Mouse (Mus musculus) spleen, adult 2 months (tissue): ENCODE measurements around the gene Vps26c. TPM values are rescaled to one million over a fixed set of nuclear protein-coding genes. Genes with fewer than 3 reads are reported as not detected.

Experiments used
- DNase-seq, 2 experiments: peaks; one replicate each; pipeline versions ENCODE4 v3.0.0 to v3.0.0-alpha.2; 2012 to 2021; ENCODE audit warnings: low spot score in 2 of 2, low read depth in 1 of 2
- H3K27ac ChIP-seq: fragments of 200-500 bp; 2 replicates; pipeline ENCODE4 v1.5.1; 2012; ENCODE audit warnings: low read length, inconsistent platforms; ENCODE audit not compliant: insufficient read depth
- H3K27me3 ChIP-seq: fragments of 200-500 bp; 2 replicates; pipeline ENCODE4 v1.6.1; 2012; ENCODE audit warnings: mild to moderate bottlenecking, moderate library complexity, low read length, inconsistent platforms; ENCODE audit not compliant: control insufficient read depth, insufficient read depth
- H3K36me3 ChIP-seq: fragments of 200-500 bp; 2 replicates; pipeline ENCODE4 v1.6.1; 2012; ENCODE audit warnings: mild to moderate bottlenecking, low read length, inconsistent platforms; ENCODE audit not compliant: control insufficient read depth, insufficient read depth
- H3K4me1 ChIP-seq: fragments of 200-500 bp; 2 replicates; pipeline ENCODE4 v1.6.1; 2011; ENCODE audit warnings: inconsistent platforms; ENCODE audit not compliant: control insufficient read depth, insufficient read depth, insufficient read length
- H3K4me3 ChIP-seq: fragments of 200-500 bp; 2 replicates; pipeline ENCODE4 v1.5.1; 2011; ENCODE audit warnings: mild to moderate bottlenecking, inconsistent platforms; ENCODE audit not compliant: insufficient read depth, insufficient read length; ENCODE audit errors: extremely low read depth
- CTCF ChIP-seq: fragments of 200-500 bp; IDR thresholded peaks from 2 replicates; pipeline ENCODE4 v1.5.1; 2011; ENCODE audit warnings: mild to moderate bottlenecking, inconsistent platforms; ENCODE audit not compliant: insufficient read depth, insufficient read length, insufficient replicate concordance; ENCODE audit errors: extremely low read depth
- POLR2A ChIP-seq: fragments of 200-500 bp; IDR thresholded peaks from 2 replicates; pipeline ENCODE4 v1.6.1; 2011; ENCODE audit warnings: low read depth, low read length, inconsistent platforms
- WGBS: fragments of 180-500 bp; shearing (Covaris S2); methylation state at CpG from one replicate; pipeline ENCODE4 v1.1.7; 2018; 5-methylcytosine and 5-hydroxymethylcytosine counted together
- polyA plus RNA-seq: library from polyadenylated mRNA; depleted of rRNA; stranded (reverse); fragments of >200 nt; gene quantifications from 2 replicates; pipeline ENCODE4 v1.2.3, GENCODE M21; 2012

The Vps26c gene
- polyA plus RNA-seq, 1 experiment, result 21.4 TPM

DNA sequence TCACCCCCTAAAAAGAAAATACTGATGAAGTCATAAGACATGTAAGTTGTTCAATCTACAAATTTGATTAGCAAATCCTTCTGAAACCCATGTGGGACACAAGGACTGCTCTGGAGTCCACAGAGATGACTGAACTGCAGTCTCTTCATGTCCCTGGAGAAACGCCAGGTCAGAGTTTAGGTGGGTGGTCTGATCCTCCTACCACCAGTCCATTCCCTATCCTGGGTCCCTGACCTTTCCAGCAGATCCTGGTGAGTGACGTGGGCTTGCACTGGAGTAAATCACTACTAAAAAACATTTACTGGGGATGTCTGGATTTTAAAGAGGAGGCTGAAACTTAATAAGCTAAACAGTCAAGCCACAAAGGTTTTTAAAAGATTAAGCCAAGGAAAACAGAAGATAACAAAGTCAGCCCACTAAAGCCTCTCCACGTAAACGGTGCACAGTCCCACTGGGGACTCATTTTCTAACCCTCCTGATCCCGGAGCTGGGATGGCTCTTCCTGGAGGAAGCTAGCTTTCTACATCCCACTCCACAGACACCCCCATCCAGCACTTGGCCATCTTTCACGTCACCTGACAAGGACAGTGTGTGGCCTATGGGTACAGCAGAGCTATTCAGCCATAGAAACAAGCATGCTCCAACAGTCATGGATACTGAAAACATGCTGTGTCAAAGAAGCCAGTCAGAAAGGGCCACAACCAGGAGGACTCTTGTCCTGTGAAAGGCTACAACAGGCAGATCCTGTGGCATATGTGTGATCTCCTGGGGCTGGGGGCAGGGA is 2.8 kb downstream of the Vps26c start:
- Histone ChIP-seq H3K4me3 (no peak overlapping the region), H3K27ac (no peak overlapping the region)

DNA sequence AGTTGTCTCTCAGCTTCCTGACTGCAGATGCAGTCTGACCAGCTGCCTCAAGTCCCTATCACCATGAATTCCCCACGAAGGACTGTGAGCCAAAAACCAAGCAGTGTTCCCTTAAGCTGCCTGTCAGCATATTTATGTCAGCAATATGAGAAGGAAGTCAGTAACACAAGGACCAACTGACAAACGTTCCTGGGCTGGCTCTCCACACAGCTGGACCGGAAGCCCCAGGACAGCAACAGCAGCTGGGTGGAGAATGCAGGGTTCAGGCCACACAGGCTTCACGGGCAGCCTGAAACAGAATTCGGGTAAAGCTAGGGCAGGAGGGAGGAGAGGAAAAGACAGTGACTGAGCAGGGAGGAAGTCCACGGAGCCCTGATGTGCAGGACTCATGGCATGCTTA is 7.6 kb downstream of the Vps26c start:
- DNase-seq, result peak in 1 of 2 experiments; percentile 15
- TF ChIP-seq POLR2A (no peak), CTCF (no peak)
- Histone ChIP-seq H3K27me3 (no peaks in the 10 kb centered on the region), H3K4me3 (no peak overlapping the region), H3K27ac (peak overlapping the region; percentile 49), H3K36me3 (no peaks in the 10 kb centered on the region), H3K4me1 (peaks cover 11% of the 10 kb centered on the region; the same call in 1 of the 2 replicates)
- WGBS, result 2% methylated on average over 6 of the region's 6 CpGs

More for the DNA sequence above, 2.8 kb downstream of the Vps26c start:
- H3K4me1 ChIP-seq, result peaks cover 14% of the 10 kb centered on the region
- TF ChIP-seq POLR2A (no peak), CTCF (no peak)
- WGBS, result 79% methylated on average over 6 of the region's 6 CpGs
- H3K36me3 ChIP-seq, result no peaks in the 10 kb centered on the region
- no peak for DNase-seq
- H3K27me3 ChIP-seq, result no peaks in the 10 kb centered on the region

DNA sequence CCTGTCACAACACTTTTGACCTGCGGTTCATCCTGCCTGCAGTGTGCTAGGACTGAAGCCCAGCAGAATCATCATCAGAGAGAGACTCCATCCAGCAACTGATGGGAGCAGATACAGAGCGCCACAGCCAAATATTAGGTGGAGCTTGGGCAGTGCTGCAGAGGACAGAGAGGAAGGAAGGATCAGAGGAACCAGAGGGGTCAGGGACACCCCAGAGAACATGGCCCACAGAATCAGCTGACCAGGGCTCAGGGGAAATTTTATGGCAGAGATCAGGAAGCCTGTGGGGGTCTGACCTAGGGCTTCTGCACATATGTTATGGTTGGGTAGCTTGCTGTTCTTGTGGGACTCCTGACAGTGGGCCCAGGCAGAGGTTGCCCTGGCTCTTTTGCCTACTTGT is 9.0 kb downstream of the Vps26c start:
- no peaks in the 10 kb centered on the region for H3K27me3 ChIP-seq
- 82% methylated on average over 2 of the region's 2 CpGs for WGBS
- H3K36me3 ChIP-seq, result no peaks in the 10 kb centered on the region
- no peak overlapping the region for H3K4me3 ChIP-seq
- TF ChIP-seq CTCF, result no peak
- no peak for TF ChIP-seq POLR2A
- no peak overlapping the region for H3K27ac ChIP-seq
- peaks cover 11% of the 10 kb centered on the region; the same call in 1 of the 2 replicates for H3K4me1 ChIP-seq
- DNase-seq, result no peak

DNA sequence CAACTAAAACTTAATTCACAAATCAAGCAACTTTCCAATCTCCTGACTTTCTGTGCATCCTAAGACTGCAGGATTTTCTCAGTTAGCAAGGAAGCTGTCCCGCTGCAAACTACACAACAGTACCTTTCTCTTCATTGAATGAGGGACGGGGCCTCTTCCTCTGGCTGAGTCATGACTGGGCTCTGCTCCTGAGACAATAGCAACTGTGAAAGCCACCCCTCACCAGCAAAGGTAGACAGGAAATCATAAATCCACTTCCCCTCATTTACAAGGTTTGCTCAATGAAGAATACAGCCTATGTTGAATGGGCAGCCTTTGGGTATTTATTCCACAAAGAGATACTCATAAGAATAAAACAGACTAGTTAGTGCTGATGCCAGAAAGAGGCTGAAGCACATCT is 16.6 kb downstream of the Vps26c start:
- no peak for TF ChIP-seq CTCF
- TF ChIP-seq POLR2A, result no peak
- no peaks in the 10 kb centered on the region for H3K27me3 ChIP-seq
- no peaks in the 10 kb centered on the region for H3K4me1 ChIP-seq
- H3K36me3 ChIP-seq, result peaks cover 22% of the 10 kb centered on the region
- DNase-seq, result no peak
- H3K27ac ChIP-seq, result no peak overlapping the region
- 86% methylated on average over 2 of the region's 2 CpGs for WGBS
- H3K4me3 ChIP-seq, result no peak overlapping the region

DNA sequence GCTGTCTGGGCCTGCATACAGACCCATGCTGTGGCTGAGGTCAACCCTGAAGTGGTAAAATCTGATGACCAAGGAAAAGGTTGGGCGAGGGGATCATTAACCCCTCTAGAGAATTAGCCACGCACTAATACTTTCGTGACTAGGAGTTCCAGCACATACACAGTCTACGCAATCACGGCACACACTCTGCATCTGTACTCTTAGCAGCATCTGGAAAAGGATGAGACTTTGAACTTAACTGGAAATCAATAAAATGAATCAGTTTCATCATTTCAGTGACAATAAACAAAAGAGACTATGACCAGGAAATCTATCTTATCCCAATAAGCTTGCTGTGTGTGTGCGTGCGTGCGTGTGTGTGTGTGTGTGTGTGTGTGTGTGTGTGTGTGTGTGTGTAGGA is 17.9 kb downstream of the Vps26c start:
- Histone ChIP-seq H3K27ac (no peak overlapping the region), H3K4me1 (no peaks in the 10 kb centered on the region), H3K27me3 (no peaks in the 10 kb centered on the region), H3K36me3 (peaks cover 32% of the 10 kb centered on the region), H3K4me3 (no peak overlapping the region)
- no peak for DNase-seq
- TF ChIP-seq POLR2A, result no peak
- no peak for TF ChIP-seq CTCF
- 93% methylated on average over 8 of the region's 8 CpGs for WGBS

DNA sequence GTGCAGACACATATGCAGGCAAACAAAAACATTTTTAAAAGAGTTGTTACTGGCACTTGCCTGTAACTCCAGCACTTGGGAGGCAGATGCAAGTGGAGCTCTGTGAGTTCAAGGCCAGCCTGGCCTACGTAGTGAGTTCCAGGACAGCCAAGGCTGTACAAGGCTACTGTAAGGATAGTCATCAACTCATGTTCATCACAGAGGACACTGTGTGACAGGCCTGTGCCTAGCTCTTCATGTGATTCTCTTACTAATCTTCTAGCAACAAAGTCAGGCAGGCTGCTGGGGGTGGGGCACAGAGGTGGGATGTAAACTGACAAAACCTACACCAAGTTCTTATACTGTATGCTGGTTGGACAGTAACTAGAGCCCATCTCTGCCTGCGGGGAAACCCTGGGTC is 19.6 kb downstream of the Vps26c start:
- Histone ChIP-seq H3K4me3 (no peak overlapping the region), H3K36me3 (peaks cover 40% of the 10 kb centered on the region), H3K27ac (no peak overlapping the region), H3K4me1 (no peaks in the 10 kb centered on the region), H3K27me3 (no peaks in the 10 kb centered on the region)
- DNase-seq, result no peak
- 93% methylated on average over 2 of the region's 2 CpGs for WGBS
- TF ChIP-seq CTCF (no peak), POLR2A (no peak)

DNA sequence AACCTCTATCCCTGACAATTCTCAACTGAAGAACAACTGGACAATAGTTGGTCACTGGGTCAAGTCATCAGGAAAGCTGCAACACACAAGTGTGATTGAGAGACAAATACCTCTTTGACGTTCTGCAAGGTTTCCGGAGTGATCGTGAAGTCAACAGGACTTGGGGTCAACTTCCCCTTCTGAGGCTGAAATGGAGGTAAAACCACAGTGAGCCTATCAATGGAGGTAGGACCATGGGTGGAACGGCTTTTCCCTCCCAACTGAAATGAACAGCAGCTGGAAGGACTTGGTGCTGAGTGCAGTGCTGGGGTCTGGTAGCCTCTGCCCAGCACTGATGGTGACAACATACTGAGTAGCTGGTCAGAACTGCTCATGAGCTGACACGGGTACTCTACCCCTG is 22.4 kb downstream of the Vps26c start:
- WGBS, result 37% methylated on average over 5 of the region's 5 CpGs
- no peaks in the 10 kb centered on the region for H3K4me1 ChIP-seq
- no peak for DNase-seq
- H3K27me3 ChIP-seq, result no peaks in the 10 kb centered on the region
- no peak overlapping the region for H3K4me3 ChIP-seq
- H3K27ac ChIP-seq, result no peak overlapping the region
- TF ChIP-seq POLR2A (no peak), CTCF (no peak)
- peaks cover 44% of the 10 kb centered on the region for H3K36me3 ChIP-seq
